17 mouse cellular contexts compared by ENCODE assay signal in the genomic region with DNA sequence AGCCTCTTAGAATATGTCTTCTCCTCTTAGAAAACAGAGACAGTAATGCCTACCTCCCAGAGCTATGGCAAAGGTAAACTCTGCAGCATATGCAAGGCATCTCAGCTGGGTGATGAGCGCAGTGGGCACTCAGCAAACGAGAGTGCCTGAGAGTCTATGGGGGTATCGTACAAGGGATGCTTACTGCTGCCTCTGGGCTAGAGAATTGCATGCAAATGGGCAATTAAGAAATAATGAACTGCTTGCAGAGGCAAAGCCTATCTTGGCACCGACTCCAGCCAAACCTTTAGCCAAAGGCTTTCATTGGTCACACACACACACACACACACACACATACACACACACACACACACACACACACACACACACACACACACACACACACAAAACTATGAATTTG.
A peak's percentile ranks its signal among the peaks of the same experiment; 100 is the strongest.
DNase-seq lines count a peak whose midpoint lies in the region.
"Had no signal": no experiment of that assay in that cellular context is flagged by ENCODE, and none has a peak within 500 bp of the region (broad histone marks: within the 10 kb centered on the region; RNA-seq: fewer than 3 reads in every experiment).

No protein-coding gene starts in this region.

- peak; percentile 63 to 73 for DNase-seq in cerebellum, postnatal 10 days
- DNase-seq in cerebellum, adult 18-20 months: no peak
- DNase-seq in layer of hippocampus, postnatal 10 days (ENCODE audit: low spot score in 2 of 2): peak; percentile 30 to 41
- no peak for DNase-seq in layer of hippocampus, adult 9-11 months
- peak; percentile 49 for DNase-seq in retina, postnatal 1 day
- DNase-seq in retina, embryonic 14.5 days (ENCODE audit: low spot score): no peak
- no peak for DNase-seq in urinary bladder, adult 2 months (ENCODE audit: low spot score)
- DNase-seq in adrenal gland, adult 8-10 months: no peak
- DNase-seq: adrenal gland, postnatal 10 days; cerebellum, adult 11-12 months; gastrocnemius, adult 2 months; heart, postnatal 4 days; kidney, adult 18-20 months; layer of hippocampus, postnatal 36 days; liver, postnatal 0 days; lung, postnatal 14 days; thymus, adult 2 months had no signal

Comparison
In these comparisons a context has a peak if more than half of its experiments do, and no peak if none do; other contexts are left out.
1. DNase-seq: peak in cerebellum, postnatal 10 days (2 of 2), layer of hippocampus, postnatal 10 days (2 of 2) and retina, postnatal 1 day (single experiment); none in cerebellum, adult 18-20 months (0 of 2), layer of hippocampus, adult 9-11 months (single experiment), retina, embryonic 14.5 days (single experiment), urinary bladder, adult 2 months (single experiment) and adrenal gland, adult 8-10 months (single experiment).